Mouse (Mus musculus) liver, embryonic 16.5 days (tissue): Measurements from ENCODE around the gene Tbc1d30. TPM values are rescaled to one million over a fixed set of nuclear protein-coding genes. Genes with fewer than 3 reads are reported as not detected.

ENCODE experiments used
- ATAC-seq: fragments of 200-750 bp; cut with Nextera tagmentation; 2 replicates; pipeline ENCODE4 v1.8.0; 2017; ENCODE audit warnings: low read depth, mild to moderate bottlenecking, moderate number of reproducible peaks, moderate library complexity
- H3K27ac ChIP-seq: fragments of 300-500 bp; sonication (generic); 2 replicates; pipeline ENCODE4 v1.5.1; 2014; ENCODE audit warnings: mild to moderate bottlenecking, low read length
- H3K27me3 ChIP-seq: fragments of 300-500 bp; sonication (generic); 2 replicates; pipeline ENCODE4 v1.6.1; 2014; ENCODE audit warnings: low read depth, low read length, mixed read lengths; ENCODE audit not compliant: control insufficient read depth, insufficient read depth
- H3K36me3 ChIP-seq: fragments of 300-500 bp; sonication (generic); 2 replicates; pipeline ENCODE4 v1.6.1; 2014; ENCODE audit warnings: mild to moderate bottlenecking; ENCODE audit not compliant: control insufficient read depth, insufficient read depth
- H3K4me1 ChIP-seq: fragments of 300-500 bp; sonication (generic); 2 replicates; pipeline ENCODE4 v1.6.1; 2014; ENCODE audit warnings: low read depth, low read length, mixed read lengths; ENCODE audit not compliant: control insufficient read depth
- H3K4me2 ChIP-seq: fragments of 300-500 bp; sonication (generic); 2 replicates; pipeline ENCODE4 v1.6.1; 2014; ENCODE audit warnings: low read depth, low read length, mixed read lengths
- H3K4me3 ChIP-seq: fragments of 300-500 bp; sonication (generic); 2 replicates; pipeline ENCODE4 v1.5.1; 2014; ENCODE audit warnings: low read depth, mild to moderate bottlenecking, low read length
- H3K9ac ChIP-seq: fragments of 300-500 bp; sonication (generic); 2 replicates; pipeline ENCODE4 v1.6.1; 2014; ENCODE audit warnings: low read depth, low read length
- H3K9me3 ChIP-seq: fragments of 300-500 bp; sonication (generic); replicated peaks from 2 replicates; pipeline ENCODE4 v1.6.1; 2016; ENCODE audit warnings: low read length; ENCODE audit not compliant: control insufficient read depth
- WGBS: fragments of 180-500 bp; shearing (Covaris S2); extraction: QIAGEN DNeasy Blood & Tissue Kit; methylation state at CpG from one replicate; pipeline ENCODE4 v1.1.7; 2014; ENCODE audit not compliant: insufficient replicate concordance; 5-methylcytosine and 5-hydroxymethylcytosine counted together
- polyA plus RNA-seq: library from polyadenylated mRNA; unstranded; fragments of >200 nt; fragmentation: Nextera tagmentation; extraction: Ambion mirVana; gene quantifications from 2 replicates; pipeline ENCODE4 v1.2.1, GENCODE M21; 2015

Tbc1d30 gene
- polyA plus RNA-seq, 1 experiment from 2014 or later = 0.48 TPM

GRCm38 (mm10) chr10:121330940-121331339 is 20.1 kb downstream of the Tbc1d30 start:
- WGBS = 11% methylated on average over 7 of the region's 7 CpGs
- no peak overlapping the region for H3K9ac ChIP-seq
- no peak for ATAC-seq

GRCm38 (mm10) chr10:121329586-121329985 is 21.5 kb downstream of the Tbc1d30 start:
- 65% methylated on average over 4 of the region's 4 CpGs for WGBS
- Histone ChIP-seq H3K27me3 (no peaks in the 10 kb centered on the region), H3K4me1 (no peaks in the 10 kb centered on the region), H3K9ac (no peak overlapping the region), H3K27ac (no peak overlapping the region), H3K36me3 (no peaks in the 10 kb centered on the region), H3K4me2 (no peak overlapping the region), H3K4me3 (no peak overlapping the region), H3K9me3 (no peaks in the 10 kb centered on the region)
- ATAC-seq = no peak

More at GRCm38 (mm10) chr10:121330940-121331339, 20.1 kb downstream of the Tbc1d30 start:
- Histone ChIP-seq H3K27ac (no peak overlapping the region), H3K4me3 (no peak overlapping the region), H3K9me3 (no peaks in the 10 kb centered on the region), H3K27me3 (no peaks in the 10 kb centered on the region), H3K36me3 (no peaks in the 10 kb centered on the region), H3K4me2 (no peak overlapping the region), H3K4me1 (no peaks in the 10 kb centered on the region)

- Histone ChIP-seq H3K4me1 (no peaks in the 10 kb centered on the region), H3K36me3 (no peaks in the 10 kb centered on the region), H3K9ac (no peak overlapping the region), H3K27me3 (no peaks in the 10 kb centered on the region), H3K27ac (no peak overlapping the region), H3K4me3 (no peak overlapping the region), H3K4me2 (no peak overlapping the region), H3K9me3 (no peaks in the 10 kb centered on the region)
- no peak for ATAC-seq
Observed at GRCm38 (mm10) chr10:121326167-121326566, 24.9 kb downstream of the Tbc1d30 start.

- no peak overlapping the region for H3K4me2 ChIP-seq
- no peak for ATAC-seq
- H3K4me3 ChIP-seq = no peak overlapping the region
- 71% methylated on average over 7 of the region's 7 CpGs for WGBS
- H3K9me3 ChIP-seq = no peaks in the 10 kb centered on the region
- H3K27ac ChIP-seq = no peak overlapping the region
- H3K4me1 ChIP-seq = no peaks in the 10 kb centered on the region
- no peaks in the 10 kb centered on the region for H3K36me3 ChIP-seq
- H3K9ac ChIP-seq = no peak overlapping the region
- H3K27me3 ChIP-seq = no peaks in the 10 kb centered on the region
Observed at GRCm38 (mm10) chr10:121323493-121323892, 27.6 kb downstream of the Tbc1d30 start.

GRCm38 (mm10) chr10:121318397-121318950 is 32.6 kb downstream of the Tbc1d30 start:
- H3K27ac ChIP-seq = no peak overlapping the region
- H3K36me3 ChIP-seq = no peaks in the 10 kb centered on the region
- ATAC-seq = no peak
- H3K4me1 ChIP-seq = no peaks in the 10 kb centered on the region
- peaks cover 3% of the 10 kb centered on the region; the same call in 1 of the 2 replicates for H3K27me3 ChIP-seq
- H3K9me3 ChIP-seq = no peaks in the 10 kb centered on the region
- 67% methylated on average over 7 of the region's 7 CpGs for WGBS
- H3K9ac ChIP-seq = no peak overlapping the region
- H3K4me2 ChIP-seq = no peak overlapping the region
- H3K4me3 ChIP-seq = no peak overlapping the region

GRCm38 (mm10) chr10:121316361-121316760 is 34.7 kb downstream of the Tbc1d30 start:
- Histone ChIP-seq H3K4me1 (no peaks in the 10 kb centered on the region), H3K27ac (no peak overlapping the region), H3K36me3 (no peaks in the 10 kb centered on the region), H3K4me3 (no peak overlapping the region), H3K9me3 (no peaks in the 10 kb centered on the region), H3K9ac (no peak overlapping the region), H3K4me2 (no peak overlapping the region), H3K27me3 (peaks cover 13% of the 10 kb centered on the region)
- WGBS = 30% methylated on average over 10 of the region's 10 CpGs
- ATAC-seq = no peak

GRCm38 (mm10) chr10:121315321-121316283 is 35.5 kb downstream of the Tbc1d30 start:
- no peak overlapping the region for H3K27ac ChIP-seq
- peaks cover 20% of the 10 kb centered on the region for H3K27me3 ChIP-seq
- H3K36me3 ChIP-seq = no peaks in the 10 kb centered on the region
- H3K4me1 ChIP-seq = no peaks in the 10 kb centered on the region
- 21% methylated on average over 27 of the region's 27 CpGs for WGBS
- H3K4me2 ChIP-seq = no peak overlapping the region
- H3K9ac ChIP-seq = no peak overlapping the region
- no peak overlapping the region for H3K4me3 ChIP-seq
- ATAC-seq = no peak
- H3K9me3 ChIP-seq = no peaks in the 10 kb centered on the region

- H3K27me3 ChIP-seq = peaks cover 34% of the 10 kb centered on the region
- no peak overlapping the region for H3K4me2 ChIP-seq
Observed at GRCm38 (mm10) chr10:121314186-121314585, 36.9 kb downstream of the Tbc1d30 start.

GRCm38 (mm10) chr10:121313049-121313448 is 38.0 kb downstream of the Tbc1d30 start:
- Histone ChIP-seq H3K9me3 (no peaks in the 10 kb centered on the region), H3K27ac (no peak overlapping the region), H3K27me3 (peaks cover 34% of the 10 kb centered on the region), H3K36me3 (no peaks in the 10 kb centered on the region), H3K4me2 (no peak overlapping the region), H3K4me1 (no peaks in the 10 kb centered on the region; the same call in 1 of the 2 replicates), H3K9ac (no peak overlapping the region), H3K4me3 (no peak overlapping the region)
- ATAC-seq = no peak
- 55% methylated on average over 3 of the region's 3 CpGs for WGBS

More at GRCm38 (mm10) chr10:121314186-121314585, 36.9 kb downstream of the Tbc1d30 start:
- no peak for ATAC-seq
- Histone ChIP-seq H3K4me1 (no peaks in the 10 kb centered on the region; the same call in 1 of the 2 replicates), H3K27ac (no peak overlapping the region), H3K36me3 (no peaks in the 10 kb centered on the region), H3K4me3 (no peak overlapping the region), H3K9me3 (no peaks in the 10 kb centered on the region), H3K9ac (no peak overlapping the region)
- 43% methylated on average over 4 of the region's 4 CpGs for WGBS
